Mouse (Mus musculus) kidney, postnatal 0 days (tissue): ENCODE measurements around the gene Sdk1. TPM values are rescaled to one million over a fixed set of nuclear protein-coding genes. Genes with fewer than 3 reads are reported as not detected.
A peak's percentile ranks its signal among the peaks of the same experiment; 100 is the strongest.

ENCODE experiments used
- ATAC-seq: fragments of 200-750 bp; cut with Nextera tagmentation; replicated peaks from 2 replicates; pipeline ENCODE4 v1.8.0; 2017; ENCODE audit warnings: low read depth, moderate number of reproducible peaks, moderate TSS enrichment, moderate library complexity; ENCODE audit not compliant: low FRiP score
- DNase-seq: peaks from one replicate; pipeline ENCODE4 v3.0.0-alpha.2; 2016; ENCODE audit warnings: low spot score
- H3K27ac ChIP-seq: fragments of 300-500 bp; sonication (generic); 2 replicates; pipeline ENCODE4 v1.5.1; 2014; ENCODE audit warnings: mild to moderate bottlenecking
- H3K27me3 ChIP-seq: fragments of 300-500 bp; sonication (generic); 2 replicates; pipeline ENCODE4 v1.6.1; 2014; ENCODE audit warnings: low read length, mixed read lengths; ENCODE audit not compliant: insufficient read depth
- H3K36me3 ChIP-seq: fragments of 300-500 bp; sonication (generic); 2 replicates; pipeline ENCODE4 v1.6.1; 2014; ENCODE audit warnings: low read length, mixed read lengths; ENCODE audit not compliant: insufficient read depth
- H3K4me1 ChIP-seq: fragments of 300-500 bp; sonication (generic); replicated peaks from 2 replicates; pipeline ENCODE4 v1.6.1; 2014; ENCODE audit warnings: antibody characterized with exemption, low read length, mixed read lengths; ENCODE audit not compliant: insufficient read depth
- H3K4me2 ChIP-seq: fragments of 300-500 bp; sonication (generic); 2 replicates; pipeline ENCODE4 v1.6.1; 2014; ENCODE audit warnings: mild to moderate bottlenecking, low read length, moderate library complexity, mixed read lengths
- H3K4me3 ChIP-seq: fragments of 300-500 bp; sonication (generic); replicated peaks from 2 replicates; pipeline ENCODE4 v1.5.1; 2014; ENCODE audit warnings: low read depth, low read length
- H3K9ac ChIP-seq: fragments of 300-500 bp; sonication (generic); 2 replicates; pipeline ENCODE4 v1.6.1; 2014; ENCODE audit warnings: low read depth, low read length
- H3K9me3 ChIP-seq: fragments of 300-500 bp; sonication (generic); replicated peaks from 2 replicates; pipeline ENCODE4 v1.6.1; 2016; ENCODE audit warnings: low read length, inconsistent platforms, mixed read lengths
- CTCF ChIP-seq: IDR thresholded peaks from 2 replicates; pipeline ENCODE4 v1.5.1; 2016; ENCODE audit warnings: antibody characterized with exemption, low read depth, mild to moderate bottlenecking, moderate library complexity
- WGBS: fragments of 180-500 bp; shearing (Covaris S2); extraction: QIAGEN DNeasy Blood & Tissue Kit; methylation state at CpG from one replicate; pipeline ENCODE4 v1.1.7; 2014; 5-methylcytosine and 5-hydroxymethylcytosine counted together
- polyA plus RNA-seq: library from polyadenylated mRNA; unstranded; fragments of >200 nt; fragmentation: Nextera tagmentation; extraction: Ambion mirVana; gene quantifications from 2 replicates; pipeline ENCODE4 v1.2.1, GENCODE M21; 2015

The Sdk1 gene
- polyA plus RNA-seq, 1 experiment from 2014 or later: 2.1 TPM

DNA sequence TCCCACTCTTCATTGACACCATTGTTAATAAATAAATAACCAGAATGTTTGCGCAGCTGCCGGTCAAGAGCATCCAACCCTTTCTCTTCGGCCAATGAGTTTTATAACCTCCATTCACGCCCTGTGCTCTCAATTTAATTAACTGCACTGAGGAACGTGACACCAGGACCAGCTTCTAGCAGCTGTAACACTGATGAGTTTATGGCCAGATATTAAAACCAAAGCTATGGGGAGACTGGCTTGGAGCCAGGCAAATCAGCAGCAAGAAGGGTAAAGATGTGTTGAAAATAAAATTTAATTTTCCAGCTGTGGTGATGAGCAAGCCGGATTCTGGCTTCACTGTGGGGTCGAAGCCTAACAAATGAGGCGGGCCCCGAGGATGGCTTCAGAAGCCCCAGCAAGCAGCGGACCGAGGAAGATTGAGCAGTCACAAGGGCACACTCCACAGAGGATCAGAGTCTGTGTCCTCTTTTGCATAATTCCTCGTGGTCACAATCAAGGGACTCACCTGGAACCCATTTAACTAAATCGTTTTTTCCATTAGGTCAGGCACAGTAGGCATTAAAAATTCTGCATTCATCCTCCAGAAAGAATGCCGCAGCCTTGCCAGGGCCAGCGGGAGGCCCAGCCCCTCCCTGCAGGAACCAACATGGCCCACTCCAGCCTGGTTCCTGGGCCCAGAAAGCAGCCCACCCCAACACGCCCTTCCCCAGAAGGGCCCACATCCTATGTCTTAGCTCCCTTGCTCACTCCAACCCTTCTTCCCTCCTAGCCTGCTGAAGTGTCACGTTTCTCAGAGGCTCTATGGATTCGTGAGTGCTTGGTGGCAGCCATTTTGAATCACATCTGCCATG, 987.9 kb downstream of the Sdk1 start:
- no peaks in the 10 kb centered on the region for H3K9me3 ChIP-seq
- no peak overlapping the region for H3K4me3 ChIP-seq
- 18% methylated on average over 18 of the region's 18 CpGs for WGBS
- peak; percentile 93 for DNase-seq
- H3K9ac ChIP-seq: no peak overlapping the region
- ATAC-seq: peak; percentile 69
- peak overlapping the region; percentile 62 for H3K27ac ChIP-seq
- 0 out of 2 replicates have a peak, but pooled peaks cover 3% of the 10 kb centered on the region for H3K27me3 ChIP-seq
- 0 out of 2 replicates have a peak, but pooled peaks cover 5% of the 10 kb centered on the region for H3K4me1 ChIP-seq
- TF ChIP-seq CTCF: no peak
- H3K36me3 ChIP-seq: no peaks in the 10 kb centered on the region
- no peak overlapping the region for H3K4me2 ChIP-seq

DNA sequence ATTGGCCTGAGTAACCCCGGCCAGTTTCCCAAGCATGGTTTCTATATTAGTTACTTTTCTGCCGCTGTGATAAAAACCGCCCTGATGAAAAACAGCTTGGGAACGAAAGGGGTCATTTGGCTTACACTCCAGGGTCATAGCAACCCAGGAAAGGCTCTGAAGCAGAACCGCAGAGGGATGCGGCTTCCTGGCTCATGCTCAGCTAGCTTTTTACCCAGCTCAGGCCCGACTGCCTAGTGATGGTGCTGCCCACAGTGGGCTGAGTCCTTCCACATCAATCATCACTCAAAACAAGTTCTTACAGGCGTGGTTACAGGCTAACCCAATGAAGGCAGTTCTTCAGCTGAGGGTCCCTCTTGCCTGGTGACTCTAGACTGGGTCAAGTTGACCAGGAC, 988.5 kb downstream of the Sdk1 start:
- ATAC-seq (no peak), DNase-seq (peak; percentile 64)
- H3K27me3 ChIP-seq: 0 out of 2 replicates have a peak, but pooled peaks cover 3% of the 10 kb centered on the region
- peak overlapping the region; percentile 62 for H3K27ac ChIP-seq
- no peaks in the 10 kb centered on the region for H3K36me3 ChIP-seq
- H3K4me1 ChIP-seq: 0 out of 2 replicates have a peak, but pooled peaks cover 5% of the 10 kb centered on the region
- no peak overlapping the region for H3K4me3 ChIP-seq
- no peaks in the 10 kb centered on the region for H3K9me3 ChIP-seq
- TF ChIP-seq CTCF: no peak
- WGBS: 42% methylated on average over 8 of the region's 8 CpGs
- no peak overlapping the region for H3K4me2 ChIP-seq
- H3K9ac ChIP-seq: no peak overlapping the region

DNA sequence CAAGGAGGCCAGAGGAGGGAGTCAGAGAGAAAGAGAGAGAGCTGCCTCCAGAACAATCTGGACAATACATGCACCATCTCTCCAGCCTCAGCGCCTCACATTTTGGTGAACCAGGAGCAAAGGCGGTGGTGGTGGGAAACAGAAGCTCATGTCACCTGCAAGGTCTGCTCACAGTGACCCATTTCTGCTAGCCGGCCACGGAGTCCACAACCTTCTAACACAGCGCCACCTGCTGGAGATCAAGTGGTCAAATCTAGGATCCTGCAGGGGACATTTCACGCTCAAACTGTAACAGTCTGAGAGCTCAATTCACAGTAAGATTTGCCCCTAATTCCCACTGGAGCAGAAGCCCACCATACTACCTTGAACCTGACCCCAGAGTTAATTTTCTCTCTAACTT, 999.0 kb downstream of the Sdk1 start:
- no peak for ATAC-seq
- no peak overlapping the region for H3K4me2 ChIP-seq
- no peak for DNase-seq
- H3K4me3 ChIP-seq: no peak overlapping the region
- no peak overlapping the region for H3K9ac ChIP-seq
- no peaks in the 10 kb centered on the region for H3K4me1 ChIP-seq
- TF ChIP-seq CTCF: peak; percentile 6; the same call in 1 of the 2 replicates
- H3K27ac ChIP-seq: no peak overlapping the region
- WGBS: 85% methylated on average over 6 of the region's 6 CpGs
- H3K27me3 ChIP-seq: no peaks in the 10 kb centered on the region
- no peaks in the 10 kb centered on the region for H3K9me3 ChIP-seq
- H3K36me3 ChIP-seq: no peaks in the 10 kb centered on the region

DNA sequence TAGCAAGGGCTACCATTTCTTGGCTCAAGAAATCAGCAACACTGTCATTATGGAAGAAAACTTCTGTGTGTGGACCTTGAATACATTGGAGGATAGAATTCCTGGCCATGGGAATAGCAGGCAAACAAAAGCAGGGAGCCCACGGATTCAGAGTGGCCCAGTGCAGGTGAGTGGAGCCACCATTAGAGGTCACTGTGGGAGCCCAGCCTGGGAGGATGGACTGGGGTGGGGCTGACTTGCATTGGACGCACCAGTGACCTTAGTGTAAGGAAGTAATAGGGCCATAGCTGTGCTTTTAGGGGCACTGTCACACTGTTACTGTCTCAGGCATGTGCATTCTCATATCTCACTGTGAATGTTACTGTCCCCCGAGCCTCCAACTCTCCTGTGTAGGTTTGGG, 1001.3 kb downstream of the Sdk1 start:
- Histone ChIP-seq H3K27me3 (no peaks in the 10 kb centered on the region), H3K4me3 (no peak overlapping the region), H3K4me2 (no peak overlapping the region), H3K9ac (no peak overlapping the region), H3K36me3 (no peaks in the 10 kb centered on the region), H3K4me1 (no peaks in the 10 kb centered on the region), H3K9me3 (no peaks in the 10 kb centered on the region), H3K27ac (no peak overlapping the region)
- WGBS: 42% methylated on average over 3 of the region's 3 CpGs
- ATAC-seq (no peak), DNase-seq (no peak)
- peak; percentile 47 for TF ChIP-seq CTCF

DNA sequence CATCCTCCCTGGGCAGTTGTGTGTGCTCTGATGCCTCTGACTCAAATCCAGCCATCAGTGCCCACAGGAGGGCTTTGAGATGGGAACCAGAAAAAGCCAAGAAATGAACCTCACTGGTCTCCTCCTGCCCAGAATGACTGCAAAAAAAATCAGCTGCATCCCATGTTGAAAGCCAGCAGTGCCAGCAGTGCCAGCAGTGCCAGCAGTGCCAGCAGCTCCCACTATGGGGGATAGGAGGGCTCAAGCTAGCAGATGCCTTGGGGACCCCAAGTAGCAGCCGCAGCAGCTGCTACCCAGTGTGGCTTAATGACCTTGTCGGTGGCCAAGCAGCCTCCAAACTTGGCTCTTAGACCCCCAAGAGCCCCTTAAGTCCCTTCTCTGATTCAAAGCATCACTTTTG, 1001.8 kb downstream of the Sdk1 start:
- no peak for DNase-seq
- no peak overlapping the region for H3K9ac ChIP-seq
- H3K9me3 ChIP-seq: no peaks in the 10 kb centered on the region
- no peak overlapping the region for H3K4me2 ChIP-seq
- no peak for ATAC-seq
- H3K27ac ChIP-seq: no peak overlapping the region
- no peak overlapping the region for H3K4me3 ChIP-seq
- no peaks in the 10 kb centered on the region for H3K4me1 ChIP-seq
- TF ChIP-seq CTCF: no peak
- H3K27me3 ChIP-seq: no peaks in the 10 kb centered on the region
- H3K36me3 ChIP-seq: no peaks in the 10 kb centered on the region
- 91% methylated on average over 2 of the region's 2 CpGs for WGBS

DNA sequence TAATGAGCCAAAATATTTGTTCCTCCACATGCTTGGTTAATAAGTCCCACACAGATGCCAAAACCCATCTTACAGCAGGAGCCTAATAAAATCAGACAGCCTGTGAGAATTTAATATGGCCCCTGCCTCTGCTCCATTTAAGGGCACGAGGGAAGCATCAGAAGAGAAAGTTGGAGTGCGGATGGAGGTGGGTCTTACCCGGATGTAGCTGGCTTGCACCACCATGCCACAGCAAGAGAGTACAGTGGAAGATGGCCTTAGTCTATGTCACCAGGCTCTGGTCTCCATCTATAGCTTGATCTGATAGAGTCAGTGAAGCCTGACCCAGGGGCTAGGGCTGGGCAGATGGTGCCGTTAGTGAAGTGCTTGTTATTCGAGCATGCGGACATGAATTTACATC, 1014.9 kb downstream of the Sdk1 start:
- TF ChIP-seq CTCF: no peak
- Histone ChIP-seq H3K9me3 (no peaks in the 10 kb centered on the region), H3K4me1 (no peaks in the 10 kb centered on the region), H3K9ac (no peak overlapping the region), H3K27ac (no peak overlapping the region), H3K27me3 (no peaks in the 10 kb centered on the region), H3K4me3 (no peak overlapping the region), H3K36me3 (no peaks in the 10 kb centered on the region), H3K4me2 (no peak overlapping the region)
- WGBS: 60% methylated on average over 6 of the region's 6 CpGs
- ATAC-seq (no peak), DNase-seq (no peak)
